Mouse (Mus musculus) midbrain, embryonic 11.5 days (tissue): Measurements from ENCODE around the gene Alx3. TPM values are rescaled to one million over a fixed set of nuclear protein-coding genes. Genes with fewer than 3 reads are reported as not detected.

Experiments used
- ATAC-seq: fragments of 200-750 bp; cut with Nextera tagmentation; 2 replicates; pipeline ENCODE4 v1.8.0; 2017; ENCODE audit warnings: moderate TSS enrichment, moderate library complexity; ENCODE audit not compliant: low FRiP score
- DNase-seq: peaks from one replicate; pipeline ENCODE4 v3.0.0; 2015; ENCODE audit warnings: low spot score; ENCODE audit errors: missing footprints
- H3K27ac ChIP-seq: fragments of 300-500 bp; sonication (generic); 2 replicates; pipeline ENCODE4 v1.5.1; 2014; ENCODE audit warnings: low read depth, low read length
- H3K27me3 ChIP-seq: fragments of 300-500 bp; sonication (generic); 2 replicates; pipeline ENCODE4 v1.6.1; 2014; ENCODE audit warnings: mild to moderate bottlenecking, low read length, moderate library complexity, mixed read lengths; ENCODE audit not compliant: control insufficient read depth, insufficient read depth
- H3K36me3 ChIP-seq: fragments of 300-500 bp; sonication (generic); 2 replicates; pipeline ENCODE4 v1.6.1; 2014; ENCODE audit warnings: mild to moderate bottlenecking, low read length, moderate library complexity, mixed read lengths; ENCODE audit not compliant: control insufficient read depth, insufficient read depth
- H3K4me1 ChIP-seq: fragments of 300-500 bp; sonication (generic); 2 replicates; pipeline ENCODE4 v1.6.1; 2014; ENCODE audit warnings: low read length; ENCODE audit not compliant: control insufficient read depth, insufficient read depth
- H3K4me2 ChIP-seq: fragments of 300-500 bp; sonication (generic); 2 replicates; pipeline ENCODE4 v1.6.1; 2014; ENCODE audit warnings: mild to moderate bottlenecking, moderate library complexity
- H3K4me3 ChIP-seq: fragments of 300-500 bp; sonication (generic); 2 replicates; pipeline ENCODE4 v1.5.1; 2014; ENCODE audit warnings: low read depth, low read length
- H3K9ac ChIP-seq: fragments of 300-500 bp; sonication (generic); 2 replicates; pipeline ENCODE4 v1.6.1; 2014; ENCODE audit warnings: low read length
- H3K9me3 ChIP-seq: fragments of 300-500 bp; sonication (generic); 2 replicates; pipeline ENCODE4 v1.6.1; 2016; ENCODE audit warnings: low read length; ENCODE audit not compliant: control insufficient read depth
- WGBS: fragments of 180-500 bp; shearing (Covaris S2); extraction: QIAGEN DNeasy Blood & Tissue Kit; methylation state at CpG from one replicate; pipeline ENCODE4 v1.1.7; 2014; 5-methylcytosine and 5-hydroxymethylcytosine counted together
- polyA plus RNA-seq: library from polyadenylated mRNA; unstranded; fragments of >200 nt; fragmentation: Nextera tagmentation; extraction: Ambion mirVana; gene quantifications from 2 replicates; pipeline ENCODE4 v1.2.1, GENCODE M21; 2014

The Alx3 gene
- polyA plus RNA-seq, 1 experiment from 2014 or later: 3.3 TPM

- Histone ChIP-seq H3K4me2 (no peak overlapping the region), H3K9ac (no peak overlapping the region), H3K4me3 (no peak overlapping the region), H3K27ac (no peak overlapping the region), H3K27me3 (no peaks in the 10 kb centered on the region), H3K4me1 (no peaks in the 10 kb centered on the region), H3K9me3 (no peaks in the 10 kb centered on the region), H3K36me3 (no peaks in the 10 kb centered on the region)
- ATAC-seq (no peak), DNase-seq (peak; percentile 10)
- 82% methylated on average over 4 of the region's 4 CpGs for WGBS
These were observed 32.2 kb upstream of the Alx3 start for GRCm38 (mm10) chr3:107562591-107562990.

- DNase-seq: peak; percentile 10
- Histone ChIP-seq H3K27me3 (no peaks in the 10 kb centered on the region), H3K9me3 (no peaks in the 10 kb centered on the region), H3K36me3 (no peaks in the 10 kb centered on the region), H3K9ac (no peak overlapping the region), H3K27ac (no peak overlapping the region), H3K4me1 (no peaks in the 10 kb centered on the region), H3K4me2 (no peak overlapping the region), H3K4me3 (no peak overlapping the region)
- 51% methylated on average over 4 of the region's 4 CpGs for WGBS
- ATAC-seq: no peak
These were observed 31.0 kb upstream of the Alx3 start for GRCm38 (mm10) chr3:107563880-107564279.

- ATAC-seq: no peak
- H3K4me2 ChIP-seq: no peak overlapping the region
- H3K27ac ChIP-seq: no peak overlapping the region
- no peak overlapping the region for H3K4me3 ChIP-seq
- no peaks in the 10 kb centered on the region for H3K4me1 ChIP-seq
- H3K36me3 ChIP-seq: no peaks in the 10 kb centered on the region
- WGBS: 33% methylated on average over 3 of the region's 3 CpGs
- no peaks in the 10 kb centered on the region for H3K9me3 ChIP-seq
- H3K27me3 ChIP-seq: no peaks in the 10 kb centered on the region
- peak; percentile 79 for DNase-seq
- H3K9ac ChIP-seq: no peak overlapping the region
These were observed 29.5 kb upstream of the Alx3 start for GRCm38 (mm10) chr3:107565331-107565730.

- DNase-seq (peak; percentile 60), ATAC-seq (no peak)
- Histone ChIP-seq H3K27ac (no peak overlapping the region), H3K36me3 (no peaks in the 10 kb centered on the region), H3K27me3 (no peaks in the 10 kb centered on the region), H3K9ac (no peak overlapping the region), H3K4me2 (no peak overlapping the region), H3K4me3 (no peak overlapping the region), H3K9me3 (no peaks in the 10 kb centered on the region), H3K4me1 (no peaks in the 10 kb centered on the region)
- WGBS: 82% methylated on average over 7 of the region's 7 CpGs
These were observed 27.1 kb upstream of the Alx3 start for GRCm38 (mm10) chr3:107567766-107568165.

GRCm38 (mm10) chr3:107568721-107569120, 26.1 kb upstream of the Alx3 start:
- no peaks in the 10 kb centered on the region for H3K4me1 ChIP-seq
- no peaks in the 10 kb centered on the region for H3K9me3 ChIP-seq
- no peak overlapping the region for H3K4me3 ChIP-seq
- no peaks in the 10 kb centered on the region for H3K27me3 ChIP-seq
- no peak for ATAC-seq
- H3K9ac ChIP-seq: no peak overlapping the region
- H3K4me2 ChIP-seq: no peak overlapping the region
- no peaks in the 10 kb centered on the region for H3K36me3 ChIP-seq
- WGBS: 68% methylated on average over 4 of the region's 4 CpGs
- no peak overlapping the region for H3K27ac ChIP-seq
- peak; percentile 26 for DNase-seq

GRCm38 (mm10) chr3:107571205-107571604, 23.6 kb upstream of the Alx3 start:
- Histone ChIP-seq H3K4me3 (no peak overlapping the region), H3K27me3 (no peaks in the 10 kb centered on the region), H3K4me1 (no peaks in the 10 kb centered on the region), H3K27ac (no peak overlapping the region), H3K9me3 (no peaks in the 10 kb centered on the region), H3K9ac (no peak overlapping the region), H3K4me2 (no peak overlapping the region), H3K36me3 (no peaks in the 10 kb centered on the region)
- WGBS: 56% methylated on average over 2 of the region's 2 CpGs
- no peak for ATAC-seq
- DNase-seq: peak; percentile 82

GRCm38 (mm10) chr3:107576807-107577206, 18.0 kb upstream of the Alx3 start:
- ATAC-seq: no peak
- 86% methylated on average over 3 of the region's 3 CpGs for WGBS
- no peaks in the 10 kb centered on the region for H3K36me3 ChIP-seq

GRCm38 (mm10) chr3:107577810-107578390, 16.9 kb upstream of the Alx3 start:
- ATAC-seq: no peak
- Histone ChIP-seq H3K4me2 (no peak overlapping the region), H3K4me3 (no peak overlapping the region), H3K27me3 (peaks cover 32% of the 10 kb centered on the region), H3K36me3 (no peaks in the 10 kb centered on the region), H3K27ac (no peak overlapping the region), H3K9me3 (no peaks in the 10 kb centered on the region), H3K9ac (no peak overlapping the region), H3K4me1 (no peaks in the 10 kb centered on the region)
- WGBS: 42% methylated on average over 3 of the region's 3 CpGs
- no peak for DNase-seq

More at GRCm38 (mm10) chr3:107576807-107577206, 18.0 kb upstream of the Alx3 start:
- Histone ChIP-seq H3K27me3 (peaks cover 21% of the 10 kb centered on the region), H3K9ac (no peak overlapping the region), H3K4me2 (no peak overlapping the region), H3K4me3 (no peak overlapping the region), H3K27ac (no peak overlapping the region), H3K9me3 (no peaks in the 10 kb centered on the region), H3K4me1 (no peaks in the 10 kb centered on the region)
- no peak for DNase-seq

- no peak overlapping the region for H3K9ac ChIP-seq
- H3K4me2 ChIP-seq: no peak overlapping the region
- H3K4me3 ChIP-seq: no peak overlapping the region
- H3K27ac ChIP-seq: no peak overlapping the region
- 0 out of 2 replicates have a peak, but pooled peaks cover 4% of the 10 kb centered on the region for H3K4me1 ChIP-seq
- 10% methylated on average over 4 of the region's 4 CpGs for WGBS
- no peaks in the 10 kb centered on the region for H3K9me3 ChIP-seq
- no peak; the same call in 1 of the 2 replicates for ATAC-seq
- peak; percentile 99 for DNase-seq
- no peaks in the 10 kb centered on the region for H3K36me3 ChIP-seq
- H3K27me3 ChIP-seq: peaks cover 48% of the 10 kb centered on the region
These were observed 15.4 kb upstream of the Alx3 start for GRCm38 (mm10) chr3:107579466-107579865.
